Mouse (Mus musculus): ENCODE measurements around the gene Creb3l2. TPM values are rescaled to one million over a fixed set of nuclear protein-coding genes. Genes with fewer than 3 reads are reported as not detected.
A peak's percentile ranks its signal among the peaks of the same experiment; 100 is the strongest.

Gene Creb3l2
- polyA plus RNA-seq, 1 experiment from 2014 or later: 5.7 TPM

- H3K4me1 ChIP-seq: peaks cover 20% of the 10 kb centered on the region
- no peak overlapping the region for H3K9ac ChIP-seq
- H3K9me3 ChIP-seq: no peaks in the 10 kb centered on the region
- ATAC-seq (ENCODE audit: low FRiP score): no peak
- H3K27me3 ChIP-seq: peaks cover 7% of the 10 kb centered on the region
- no peak overlapping the region for H3K27ac ChIP-seq
- no peaks in the 10 kb centered on the region for H3K36me3 ChIP-seq (replicated peaks)
- peak overlapping the region; percentile 88 for H3K4me2 ChIP-seq
- H3K4me3 ChIP-seq (replicated peaks): peak overlapping the region; percentile 82
- 71% methylated on average over 13 of the region's 13 CpGs for WGBS
Measured at GRCm38 (mm10) chr6:37439676-37440490, 2.1 kb downstream of the Creb3l2 start.

GRCm38 (mm10) chr6:37438510-37438909 lies 3.4 kb downstream of the Creb3l2 start:
- ATAC-seq (ENCODE audit: low FRiP score): no peak
- 95% methylated on average over 3 of the region's 3 CpGs for WGBS
- Histone ChIP-seq H3K36me3 (replicated peaks) (no peaks in the 10 kb centered on the region), H3K9me3 (no peaks in the 10 kb centered on the region), H3K9ac (no peak overlapping the region), H3K27me3 (peaks cover 7% of the 10 kb centered on the region), H3K4me1 (peaks cover 20% of the 10 kb centered on the region), H3K4me2 (no peak overlapping the region), H3K27ac (no peak overlapping the region), H3K4me3 (replicated peaks) (no peak overlapping the region)

GRCm38 (mm10) chr6:37437086-37437485 lies 4.9 kb downstream of the Creb3l2 start:
- no peak overlapping the region for H3K4me2 ChIP-seq
- peaks cover 16% of the 10 kb centered on the region for H3K4me1 ChIP-seq
- H3K4me3 ChIP-seq (replicated peaks): no peak overlapping the region
- peaks cover 7% of the 10 kb centered on the region for H3K27me3 ChIP-seq
- H3K9me3 ChIP-seq: no peaks in the 10 kb centered on the region
- ATAC-seq (ENCODE audit: low FRiP score): no peak
- H3K36me3 ChIP-seq (replicated peaks): no peaks in the 10 kb centered on the region
- H3K9ac ChIP-seq: no peak overlapping the region
- no peak overlapping the region for H3K27ac ChIP-seq
- 85% methylated on average over 13 of the region's 13 CpGs for WGBS

GRCm38 (mm10) chr6:37435391-37435790 lies 6.6 kb downstream of the Creb3l2 start:
- Histone ChIP-seq H3K4me1 (peaks cover 19% of the 10 kb centered on the region), H3K4me3 (replicated peaks) (no peak overlapping the region), H3K36me3 (replicated peaks) (no peaks in the 10 kb centered on the region), H3K27me3 (peaks cover 4% of the 10 kb centered on the region), H3K27ac (no peak overlapping the region), H3K9me3 (no peaks in the 10 kb centered on the region), H3K9ac (no peak overlapping the region), H3K4me2 (no peak overlapping the region)
- WGBS: 88% methylated on average over 6 of the region's 6 CpGs
- no peak for ATAC-seq (ENCODE audit: low FRiP score)

GRCm38 (mm10) chr6:37429849-37430470 lies 12.0 kb downstream of the Creb3l2 start:
- Histone ChIP-seq H3K27me3 (no peaks in the 10 kb centered on the region), H3K9me3 (no peaks in the 10 kb centered on the region), H3K4me1 (peaks cover 12% of the 10 kb centered on the region), H3K36me3 (replicated peaks) (no peaks in the 10 kb centered on the region), H3K27ac (no peak overlapping the region), H3K4me2 (no peak overlapping the region), H3K9ac (no peak overlapping the region), H3K4me3 (replicated peaks) (no peak overlapping the region)
- ATAC-seq (ENCODE audit: low FRiP score): no peak
- 91% methylated on average over 3 of the region's 3 CpGs for WGBS

GRCm38 (mm10) chr6:37428947-37429346 lies 13.0 kb downstream of the Creb3l2 start:
- WGBS: 95% methylated on average over 8 of the region's 8 CpGs
- Histone ChIP-seq H3K4me1 (peaks cover 12% of the 10 kb centered on the region), H3K27ac (no peak overlapping the region), H3K4me3 (replicated peaks) (no peak overlapping the region), H3K9me3 (no peaks in the 10 kb centered on the region), H3K9ac (no peak overlapping the region), H3K27me3 (no peaks in the 10 kb centered on the region), H3K4me2 (no peak overlapping the region), H3K36me3 (replicated peaks) (no peaks in the 10 kb centered on the region)
- ATAC-seq (ENCODE audit: low FRiP score): no peak

GRCm38 (mm10) chr6:37428044-37428443 lies 13.9 kb downstream of the Creb3l2 start:
- Histone ChIP-seq H3K9me3 (no peaks in the 10 kb centered on the region), H3K4me1 (peaks cover 12% of the 10 kb centered on the region), H3K27me3 (no peaks in the 10 kb centered on the region), H3K9ac (no peak overlapping the region), H3K4me2 (no peak overlapping the region), H3K27ac (no peak overlapping the region), H3K36me3 (replicated peaks) (no peaks in the 10 kb centered on the region), H3K4me3 (replicated peaks) (no peak overlapping the region)
- 77% methylated on average over 11 of the region's 11 CpGs for WGBS
- ATAC-seq (ENCODE audit: low FRiP score): no peak

- WGBS: 85% methylated on average over 2 of the region's 2 CpGs
- H3K36me3 ChIP-seq (replicated peaks): no peaks in the 10 kb centered on the region
- no peak overlapping the region for H3K9ac ChIP-seq
- ATAC-seq (ENCODE audit: low FRiP score): no peak
- no peaks in the 10 kb centered on the region for H3K27me3 ChIP-seq
- no peak overlapping the region for H3K27ac ChIP-seq
- H3K4me3 ChIP-seq (replicated peaks): no peak overlapping the region
- peaks cover 12% of the 10 kb centered on the region for H3K4me1 ChIP-seq
- H3K9me3 ChIP-seq: no peaks in the 10 kb centered on the region
- H3K4me2 ChIP-seq: no peak overlapping the region
Measured at GRCm38 (mm10) chr6:37426615-37427014, 15.3 kb downstream of the Creb3l2 start.

- ATAC-seq (ENCODE audit: low FRiP score): no peak
- H3K4me1 ChIP-seq: peaks cover 4% of the 10 kb centered on the region; the same call in 1 of the 2 replicates
- no peak overlapping the region for H3K4me3 ChIP-seq (replicated peaks)
- no peak overlapping the region for H3K4me2 ChIP-seq
- H3K27me3 ChIP-seq: no peaks in the 10 kb centered on the region
- H3K9me3 ChIP-seq: no peaks in the 10 kb centered on the region
- H3K9ac ChIP-seq: no peak overlapping the region
- no peak overlapping the region for H3K27ac ChIP-seq
- 90% methylated on average over 3 of the region's 3 CpGs for WGBS
- no peaks in the 10 kb centered on the region for H3K36me3 ChIP-seq (replicated peaks)
Measured at GRCm38 (mm10) chr6:37425833-37426232, 16.1 kb downstream of the Creb3l2 start.

GRCm38 (mm10) chr6:37425075-37425474 lies 16.9 kb downstream of the Creb3l2 start:
- no peak for ATAC-seq (ENCODE audit: low FRiP score)
- H3K27ac ChIP-seq: no peak overlapping the region
- no peaks in the 10 kb centered on the region for H3K4me1 ChIP-seq
- no peak overlapping the region for H3K4me3 ChIP-seq (replicated peaks)
- no peaks in the 10 kb centered on the region for H3K9me3 ChIP-seq
- H3K36me3 ChIP-seq (replicated peaks): no peaks in the 10 kb centered on the region
- H3K9ac ChIP-seq: no peak overlapping the region
- 88% methylated on average over 3 of the region's 3 CpGs for WGBS
- no peaks in the 10 kb centered on the region for H3K27me3 ChIP-seq
- no peak overlapping the region for H3K4me2 ChIP-seq

GRCm38 (mm10) chr6:37424374-37424773 lies 17.6 kb downstream of the Creb3l2 start:
- H3K4me1 ChIP-seq: no peaks in the 10 kb centered on the region
- no peak overlapping the region for H3K4me3 ChIP-seq (replicated peaks)
- no peak overlapping the region for H3K27ac ChIP-seq
- H3K27me3 ChIP-seq: no peaks in the 10 kb centered on the region
- H3K9me3 ChIP-seq: no peaks in the 10 kb centered on the region
- H3K9ac ChIP-seq: no peak overlapping the region
- no peaks in the 10 kb centered on the region for H3K36me3 ChIP-seq (replicated peaks)
- no peak overlapping the region for H3K4me2 ChIP-seq
- 76% methylated on average over 7 of the region's 7 CpGs for WGBS
- ATAC-seq (ENCODE audit: low FRiP score): no peak

GRCm38 (mm10) chr6:37423386-37423785 lies 18.6 kb downstream of the Creb3l2 start:
- no peak for ATAC-seq (ENCODE audit: low FRiP score)
- no peak overlapping the region for H3K9ac ChIP-seq
- no peaks in the 10 kb centered on the region for H3K27me3 ChIP-seq
- H3K27ac ChIP-seq: no peak overlapping the region
- H3K4me2 ChIP-seq: no peak overlapping the region
- H3K4me1 ChIP-seq: no peaks in the 10 kb centered on the region
- no peaks in the 10 kb centered on the region for H3K9me3 ChIP-seq
- WGBS: 61% methylated on average over 1 of the region's 1 CpGs
- H3K4me3 ChIP-seq (replicated peaks): no peak overlapping the region
- no peaks in the 10 kb centered on the region for H3K36me3 ChIP-seq (replicated peaks)

- no peak overlapping the region for H3K4me2 ChIP-seq
- H3K4me3 ChIP-seq (replicated peaks): no peak overlapping the region
- WGBS: 87% methylated on average over 6 of the region's 6 CpGs
- H3K27ac ChIP-seq: no peak overlapping the region
- H3K36me3 ChIP-seq (replicated peaks): no peaks in the 10 kb centered on the region
- ATAC-seq (ENCODE audit: low FRiP score): no peak
- no peaks in the 10 kb centered on the region for H3K27me3 ChIP-seq
- H3K9me3 ChIP-seq: no peaks in the 10 kb centered on the region
- no peak overlapping the region for H3K9ac ChIP-seq
- H3K4me1 ChIP-seq: peaks cover 4% of the 10 kb centered on the region; the same call in 1 of the 2 replicates
Measured at GRCm38 (mm10) chr6:37421124-37421523, 20.8 kb downstream of the Creb3l2 start.

Data from forebrain, embryonic 12.5 days (tissue).